Mouse (Mus musculus): ENCODE results near the gene Mfrp. TPM values are rescaled to one million over a fixed set of nuclear protein-coding genes. Genes with fewer than 3 reads are reported as not detected.
"Not testable (repeated sequence)": the region's sequence is repeated elsewhere in the genome, so short reads cannot be mapped to it uniquely, and the experiment has no call there.

Mfrp gene
- polyA plus RNA-seq, 1 experiment = 0.02 TPM

DNA sequence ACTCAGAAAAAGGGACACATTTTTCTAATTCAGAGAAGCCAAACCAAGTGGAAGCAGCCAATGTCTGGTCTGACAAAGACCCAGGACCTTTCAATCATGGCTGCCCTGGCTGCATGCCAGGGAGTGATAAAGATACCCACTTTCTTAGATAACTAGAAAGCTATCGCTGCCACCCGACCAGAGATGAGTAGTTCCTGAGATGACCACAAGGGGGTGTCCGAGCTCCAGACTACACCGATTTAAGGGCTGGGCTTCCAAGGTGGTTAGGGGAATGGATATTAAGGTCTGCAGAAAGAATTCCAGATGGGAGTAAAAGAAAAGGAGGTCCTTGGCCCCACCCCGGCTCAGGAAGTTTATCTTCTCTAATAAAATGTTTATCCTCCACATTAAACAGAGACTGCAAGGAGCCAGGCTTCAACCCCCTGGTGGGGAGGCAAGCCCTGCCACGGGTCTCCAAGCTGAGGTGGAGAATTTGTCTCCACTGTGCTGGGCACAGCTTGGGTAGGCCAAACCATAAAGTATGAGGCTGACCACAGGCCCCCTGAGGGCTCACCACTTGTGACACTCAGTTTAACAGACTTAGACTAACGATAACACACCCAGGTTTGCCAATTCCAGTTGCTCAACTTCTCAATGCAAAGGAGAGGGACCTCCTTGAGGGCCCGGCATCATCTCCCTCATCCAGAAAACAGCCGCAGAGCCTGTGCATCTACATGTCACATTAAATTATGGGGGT, 8.0 kb downstream of the Mfrp start:
- no peaks in the 10 kb centered on the region; the same call in 1 of the 2 replicates for H3K4me1 ChIP-seq (ENCODE audit: control insufficient read depth, insufficient read depth, insufficient read length)
- DNase-seq (ENCODE audit: low read depth in 1 of 2, low spot score in 2 of 2) = peak in 1 of 2 experiments; percentile 58
- H3K27me3 ChIP-seq (ENCODE audit: control insufficient read depth, insufficient read depth, low read length) = no peaks in the 10 kb centered on the region

GRCm38 (mm10) chr9:44111909-44112308, 10.4 kb downstream of the Mfrp start:
- not testable (repeated sequence) for H3K4me1 ChIP-seq (ENCODE audit: control insufficient read depth, insufficient read depth, insufficient read length); H3K4me3 ChIP-seq (ENCODE audit: extremely low read depth, insufficient read depth, insufficient read length); H3K27me3 ChIP-seq (ENCODE audit: control insufficient read depth, insufficient read depth, low read length); H3K27ac ChIP-seq (ENCODE audit: insufficient read depth, low read length); DNase-seq (ENCODE audit: low read depth in 1 of 2, low spot score in 2 of 2); H3K36me3 ChIP-seq (ENCODE audit: control insufficient read depth, insufficient read depth, low read length)
- WGBS = 74% methylated on average over 9 of the region's 12 CpGs

More for the DNA sequence above, 8.0 kb downstream of the Mfrp start:
- Histone ChIP-seq H3K27ac (ENCODE audit: insufficient read depth, low read length) (no peak overlapping the region), H3K4me3 (ENCODE audit: extremely low read depth, insufficient read depth, insufficient read length) (no peak overlapping the region), H3K36me3 (ENCODE audit: control insufficient read depth, insufficient read depth, low read length) (no peaks in the 10 kb centered on the region; the same call in 1 of the 2 replicates)
- TF ChIP-seq CTCF (IDR thresholded peaks at IDR 0.05; ENCODE audit: extremely low read depth, insufficient read depth, insufficient read length, insufficient replicate concordance) (peak; percentile 71; the same call in 1 of the 2 replicates), POLR2A (IDR thresholded peaks at IDR 0.05; ENCODE audit: low read depth, low read length) (no peak)
- 30% methylated on average over 9 of the region's 9 CpGs for WGBS

- WGBS = under 1% methylated on average over 51 of the region's 51 CpGs
- no peak within 1 kb of the TSS for H3K27ac ChIP-seq (ENCODE audit: insufficient read depth, low read length)
These were observed 11.7 kb downstream of the Mfrp start, which contains the start of the genes Gm49380 and Rnf26 for GRCm38 (mm10) chr9:44113105-44113789. Gm49380 (minus strand) TSS chr9:44113500. Rnf26 (minus strand) TSS chr9:44113517.

GRCm38 (mm10) chr9:44114453-44114852, 12.9 kb downstream of the Mfrp start:
- Histone ChIP-seq H3K4me1 (ENCODE audit: control insufficient read depth, insufficient read depth, insufficient read length) (no peaks in the 10 kb centered on the region; the same call in 1 of the 2 replicates), H3K27me3 (ENCODE audit: control insufficient read depth, insufficient read depth, low read length) (no peaks in the 10 kb centered on the region), H3K4me3 (ENCODE audit: extremely low read depth, insufficient read depth, insufficient read length) (no peak overlapping the region), H3K36me3 (ENCODE audit: control insufficient read depth, insufficient read depth, low read length) (no peaks in the 10 kb centered on the region), H3K27ac (ENCODE audit: insufficient read depth, low read length) (no peak overlapping the region)
- 91% methylated on average over 2 of the region's 2 CpGs for WGBS
- TF ChIP-seq POLR2A (IDR thresholded peaks at IDR 0.05; ENCODE audit: low read depth, low read length) = no peak
- DNase-seq (ENCODE audit: low read depth in 1 of 2, low spot score in 2 of 2) = no peak

More at GRCm38 (mm10) chr9:44113105-44113789, 11.7 kb downstream of the Mfrp start, which contains the start of the genes Gm49380 and Rnf26:
- no peaks in the 10 kb centered on the region for H3K27me3 ChIP-seq (ENCODE audit: control insufficient read depth, insufficient read depth, low read length)
- no peak for TF ChIP-seq CTCF (IDR thresholded peaks at IDR 0.05; ENCODE audit: extremely low read depth, insufficient read depth, insufficient read length, insufficient replicate concordance)
- TF ChIP-seq POLR2A (IDR thresholded peaks at IDR 0.05; ENCODE audit: low read depth, low read length) = peak; percentile 42; the same call in 1 of the 2 replicates
- H3K4me3 ChIP-seq (ENCODE audit: extremely low read depth, insufficient read depth, insufficient read length) = peak within 1 kb of the TSS; percentile 74
- H3K36me3 ChIP-seq (ENCODE audit: control insufficient read depth, insufficient read depth, low read length) = no peaks in the 10 kb centered on the region; the same call in 1 of the 2 replicates
- peak; percentile 95 to 98 for DNase-seq (ENCODE audit: low read depth in 1 of 2, low spot score in 2 of 2)
- no peaks in the 10 kb centered on the region; the same call in 1 of the 2 replicates for H3K4me1 ChIP-seq (ENCODE audit: control insufficient read depth, insufficient read depth, insufficient read length)

GRCm38 (mm10) chr9:44115599-44115998, 14.1 kb downstream of the Mfrp start:
- TF ChIP-seq CTCF (IDR thresholded peaks at IDR 0.05; ENCODE audit: extremely low read depth, insufficient read depth, insufficient read length, insufficient replicate concordance) (no peak), POLR2A (IDR thresholded peaks at IDR 0.05; ENCODE audit: low read depth, low read length) (no peak)
- no peak overlapping the region for H3K27ac ChIP-seq (ENCODE audit: insufficient read depth, low read length)
- 69% methylated on average over 9 of the region's 9 CpGs for WGBS
- H3K36me3 ChIP-seq (ENCODE audit: control insufficient read depth, insufficient read depth, low read length) = no peaks in the 10 kb centered on the region
- H3K4me1 ChIP-seq (ENCODE audit: control insufficient read depth, insufficient read depth, insufficient read length) = no peaks in the 10 kb centered on the region; the same call in 1 of the 2 replicates
- H3K4me3 ChIP-seq (ENCODE audit: extremely low read depth, insufficient read depth, insufficient read length) = no peak overlapping the region
- no peak for DNase-seq (ENCODE audit: low read depth in 1 of 2, low spot score in 2 of 2)
- H3K27me3 ChIP-seq (ENCODE audit: control insufficient read depth, insufficient read depth, low read length) = no peaks in the 10 kb centered on the region

DNA sequence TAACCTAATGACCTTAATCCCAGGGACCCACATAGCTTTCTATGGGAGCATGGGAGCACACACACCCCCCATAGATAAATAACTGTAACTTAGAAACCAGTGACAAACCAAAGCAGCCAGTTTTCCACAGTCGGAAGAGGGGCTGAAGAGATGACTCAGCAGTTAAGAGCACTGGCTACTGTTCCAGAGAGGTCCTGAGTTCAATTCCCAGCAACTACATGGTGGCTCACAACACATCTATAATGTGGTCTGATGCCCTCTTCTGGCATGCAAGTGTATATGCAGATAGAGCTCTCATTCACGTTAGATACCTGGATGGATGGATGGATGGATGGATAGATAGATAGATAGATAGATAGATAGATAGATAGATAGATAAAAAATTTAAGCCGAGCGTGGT, 14.7 kb downstream of the Mfrp start:
- no peak for TF ChIP-seq CTCF (IDR thresholded peaks at IDR 0.05; ENCODE audit: extremely low read depth, insufficient read depth, insufficient read length, insufficient replicate concordance)
- TF ChIP-seq POLR2A (IDR thresholded peaks at IDR 0.05; ENCODE audit: low read depth, low read length) = no peak
- H3K27ac ChIP-seq (ENCODE audit: insufficient read depth, low read length) = no peak overlapping the region
- 91% methylated on average over 4 of the region's 4 CpGs for WGBS

More for the DNA sequence above, 14.7 kb downstream of the Mfrp start:
- H3K36me3 ChIP-seq (ENCODE audit: control insufficient read depth, insufficient read depth, low read length) = no peaks in the 10 kb centered on the region
- no peaks in the 10 kb centered on the region for H3K27me3 ChIP-seq (ENCODE audit: control insufficient read depth, insufficient read depth, low read length)
- DNase-seq (ENCODE audit: low read depth in 1 of 2, low spot score in 2 of 2) = no peak
- no peak overlapping the region for H3K4me3 ChIP-seq (ENCODE audit: extremely low read depth, insufficient read depth, insufficient read length)
- H3K4me1 ChIP-seq (ENCODE audit: control insufficient read depth, insufficient read depth, insufficient read length) = no peaks in the 10 kb centered on the region; the same call in 1 of the 2 replicates
